Mouse (Mus musculus) gastrocnemius, adult 2 months (tissue): ENCODE results near the gene Ltn1. TPM values are rescaled to one million over a fixed set of nuclear protein-coding genes. Genes with fewer than 3 reads are reported as not detected.
A peak's percentile ranks its signal among the peaks of the same experiment; 100 is the strongest.

ENCODE experiments used
- DNase-seq: peaks from one replicate; pipeline ENCODE4 v3.0.0; 2022
- H3K27ac ChIP-seq: fragments of 200-600 bp; 2 replicates; pipeline ENCODE4 v1.8.1; 2022; ENCODE audit warnings: mild to moderate bottlenecking
- H3K4me3 ChIP-seq: fragments of 200-600 bp; 2 replicates; pipeline ENCODE4 v1.8.1; 2022; ENCODE audit warnings: mild to moderate bottlenecking, moderate library complexity
- CTCF ChIP-seq: fragments of 200-600 bp; IDR thresholded peaks from 2 replicates; pipeline ENCODE4 v1.8.1; 2022; ENCODE audit warnings: antibody characterized with exemption, mild to moderate bottlenecking, moderate library complexity
- intact Hi-C: fragments of 180-260 bp; cut with DNase I; formaldehyde crosslinking; loops from one replicate; pipeline ENCODE4 v1.15.1; 2025
- long read RNA-seq, 2 experiments: library from polyadenylated mRNA; stranded (forward); transcript quantifications; one replicate each; pipeline ENCODE4 v2.0.0; 2021
- total RNA-seq, 2 experiments: library from RNA; stranded (reverse); gene quantifications; 2 replicates each; pipeline ENCODE4 v1.2.3; 2021

Ltn1 gene
- 10 to 100 TPM; 26.3 to 28.9 TPM for total RNA-seq
- long read RNA-seq, experiment 1, full-length matches to known transcripts, result 31 of 41 reads
- long read RNA-seq, experiment 1, partial matches to known transcripts, result 5 of 41 reads
- long read RNA-seq, experiment 1, other reads (novel, unspliced or antisense), result 5 of 41 reads
- long read RNA-seq, experiment 2, full-length matches to known transcripts, result 32 of 40 reads
- long read RNA-seq, experiment 2, partial matches to known transcripts, result 4 of 40 reads
- long read RNA-seq, experiment 2, other reads (novel, unspliced or antisense), result 4 of 40 reads

GRCm38 (mm10) chr16:87432033-87432814, at the start of gene Ltn1:
Ltn1 (minus strand) TSS chr16:87432612.
- no peak for TF ChIP-seq CTCF
- H3K27ac ChIP-seq, result peak within 1 kb of the TSS; percentile 93
- H3K4me3 ChIP-seq, result peak within 1 kb of the TSS; percentile 85
- intact Hi-C loops, result no loop called here
- peak; percentile 99 for DNase-seq

DNA sequence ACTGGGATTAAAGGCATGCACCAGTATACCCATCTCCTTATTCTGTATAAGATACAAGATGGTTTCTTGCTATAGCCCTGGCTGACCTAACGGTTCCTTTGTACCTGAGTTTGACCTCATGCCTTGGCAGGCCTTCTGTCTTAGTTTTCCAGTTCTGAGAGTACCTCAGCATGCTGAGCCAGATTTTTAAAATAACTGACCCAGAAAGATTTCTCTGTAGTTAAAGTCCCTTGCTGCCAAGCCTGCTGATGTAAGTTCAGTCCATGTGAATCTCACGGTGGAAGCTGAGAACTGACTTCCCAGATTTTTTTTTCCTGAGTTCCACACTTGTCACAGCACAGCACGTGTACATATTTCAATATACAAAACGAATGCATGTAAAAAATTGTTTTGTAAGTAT, 38.2 kb upstream of the Ltn1 start:
- Histone ChIP-seq H3K4me3 (no peak overlapping the region), H3K27ac (peak overlapping the region; percentile 59)
- TF ChIP-seq CTCF, result no peak
- peak; percentile 32 for DNase-seq
- intact Hi-C loops, result no loop called here

- peak; percentile 23 for TF ChIP-seq CTCF
- intact Hi-C loops, result no loop called here
- no peak overlapping the region for H3K4me3 ChIP-seq
- no peak for DNase-seq
- no peak overlapping the region for H3K27ac ChIP-seq
Measured at GRCm38 (mm10) chr16:87458752-87459151, 26.3 kb upstream of the Ltn1 start.

DNA sequence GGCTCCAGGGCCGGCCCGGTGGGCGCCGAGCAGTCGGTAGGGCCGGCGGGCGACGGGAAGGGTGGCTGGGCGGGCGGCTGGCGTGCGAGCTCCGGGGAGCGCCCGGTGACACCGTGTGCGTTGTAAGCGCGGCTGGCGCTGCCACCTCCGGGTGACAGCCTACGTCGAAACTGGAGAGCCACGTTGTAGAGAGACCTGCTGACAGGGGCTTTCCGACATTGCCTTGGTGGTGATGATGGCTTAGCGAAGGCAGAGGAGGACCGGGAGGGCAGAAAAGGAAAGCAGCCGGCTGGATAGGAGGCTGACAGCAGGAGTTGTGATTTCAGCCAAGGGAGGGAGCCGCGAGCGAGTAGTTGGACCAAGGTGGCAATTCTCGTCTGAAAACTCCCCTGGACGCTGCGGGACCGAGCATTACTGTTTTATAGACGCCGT, 22.8 kb upstream of the Ltn1 start:
- H3K27ac ChIP-seq, result peak overlapping the region; percentile 96
- peak overlapping the region; percentile 92 for H3K4me3 ChIP-seq
- TF ChIP-seq CTCF, result no peak
- intact Hi-C loops, result no loop called here
- DNase-seq, result no peak

GRCm38 (mm10) chr16:87454419-87455179, 22.2 kb upstream of the Ltn1 start, which contains the start of gene Usp16:
Usp16 (plus strand) TSS chr16:87454703.
- Histone ChIP-seq H3K27ac (peak within 1 kb of the TSS; percentile 96), H3K4me3 (peak within 1 kb of the TSS; percentile 92)
- no peak for TF ChIP-seq CTCF
- peak; percentile 96 for DNase-seq
- intact Hi-C loops, result no loop called here

DNA sequence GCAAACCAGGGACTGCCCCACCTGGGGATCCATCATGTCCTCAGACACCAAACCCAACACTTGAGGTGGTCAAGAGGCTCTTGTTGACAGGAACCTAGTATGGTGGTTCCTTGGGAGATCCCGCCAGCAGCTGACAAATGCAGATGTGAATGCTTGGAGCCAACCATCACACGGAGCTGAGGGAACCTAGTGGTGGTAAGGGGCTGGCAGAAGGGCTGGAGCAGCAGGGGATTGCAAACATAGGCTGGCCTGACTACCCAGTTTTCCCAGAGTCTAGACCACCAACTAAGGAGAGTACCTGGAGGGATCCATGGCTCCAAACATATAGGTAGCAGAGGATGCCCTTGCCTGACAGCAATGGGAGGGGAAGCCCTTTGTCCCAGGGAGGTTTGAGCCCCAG, 20.8 kb upstream of the Ltn1 start:
- Histone ChIP-seq H3K27ac (no peak overlapping the region), H3K4me3 (no peak overlapping the region)
- no peak for TF ChIP-seq CTCF
- DNase-seq, result no peak
- intact Hi-C loops, result no loop called here

GRCm38 (mm10) chr16:87445528-87445927, 13.1 kb upstream of the Ltn1 start:
- no peak for TF ChIP-seq CTCF
- intact Hi-C loops, result no loop called here

GRCm38 (mm10) chr16:87445110-87445509, 12.7 kb upstream of the Ltn1 start:
- DNase-seq, result no peak
- intact Hi-C loops, result no loop called here
- no peak for TF ChIP-seq CTCF
- no peak overlapping the region for H3K27ac ChIP-seq
- H3K4me3 ChIP-seq, result no peak overlapping the region

More at GRCm38 (mm10) chr16:87445528-87445927, 13.1 kb upstream of the Ltn1 start:
- no peak overlapping the region for H3K27ac ChIP-seq
- no peak for DNase-seq
- H3K4me3 ChIP-seq, result no peak overlapping the region

DNA sequence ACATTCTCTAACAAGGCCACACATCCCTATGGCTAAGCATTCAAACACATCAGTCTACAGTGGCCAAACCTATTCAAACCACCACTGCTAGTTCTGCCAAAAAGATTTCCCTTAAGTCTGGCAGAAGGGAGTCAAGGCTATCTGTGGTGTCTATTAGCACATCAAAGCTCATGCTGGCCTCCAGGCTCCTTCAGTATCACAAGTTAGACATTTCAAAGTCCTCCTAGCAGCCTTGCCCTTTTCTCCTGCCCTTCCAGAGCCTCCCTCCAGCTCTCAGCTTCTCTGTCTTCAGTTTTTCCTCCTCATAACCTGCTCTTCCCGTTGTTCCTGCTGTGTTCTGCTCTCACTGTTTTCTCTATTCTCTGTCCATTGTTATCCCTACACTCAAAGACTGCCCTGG, 11.7 kb upstream of the Ltn1 start:
- TF ChIP-seq CTCF, result no peak
- intact Hi-C loops, result no loop called here
- Histone ChIP-seq H3K4me3 (no peak overlapping the region), H3K27ac (no peak overlapping the region)
- DNase-seq, result no peak

DNA sequence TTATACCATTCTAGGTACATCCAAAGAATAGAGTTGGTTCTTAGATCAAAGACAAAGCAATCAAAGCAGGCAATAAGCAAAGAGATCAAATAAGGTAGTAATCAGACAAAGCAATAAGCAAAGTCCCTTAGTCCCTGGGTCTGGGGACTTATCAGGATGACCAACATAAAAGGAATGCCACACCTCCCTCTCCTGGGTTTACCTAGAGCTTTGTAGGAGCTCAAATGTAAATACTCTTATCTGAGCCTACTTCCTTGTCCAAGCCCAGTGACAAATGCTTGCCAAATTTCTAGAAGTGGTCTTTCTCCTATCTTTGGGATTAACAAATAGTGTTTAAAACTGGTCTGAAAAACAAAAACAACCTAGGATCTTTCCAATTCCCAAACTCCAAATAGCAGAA, 10.8 kb upstream of the Ltn1 start:
- no peak for DNase-seq
- no peak overlapping the region for H3K27ac ChIP-seq
- no peak for TF ChIP-seq CTCF
- intact Hi-C loops, result no loop called here
- H3K4me3 ChIP-seq, result no peak overlapping the region

GRCm38 (mm10) chr16:87442291-87442690, 9.9 kb upstream of the Ltn1 start:
- no peak for DNase-seq
- no peak overlapping the region for H3K27ac ChIP-seq
- no peak overlapping the region for H3K4me3 ChIP-seq
- intact Hi-C loops, result no loop called here
- TF ChIP-seq CTCF, result no peak

- TF ChIP-seq CTCF, result no peak; the same call in 1 of the 2 replicates
- DNase-seq, result no peak
- intact Hi-C loops, result no loop called here
Measured at GRCm38 (mm10) chr16:87441089-87441488, 8.7 kb upstream of the Ltn1 start.

More at GRCm38 (mm10) chr16:87441089-87441488, 8.7 kb upstream of the Ltn1 start:
- Histone ChIP-seq H3K27ac (peak overlapping the region; percentile 99; the same call in 1 of the 2 replicates), H3K4me3 (peak overlapping the region; percentile 97)
